Mouse (Mus musculus) thymus, adult 2 months (tissue): ENCODE data around the gene Asb10.

Experiments used
- CTCF ChIP-seq: fragments of 200-500 bp; IDR thresholded peaks from 2 replicates; pipeline ENCODE4 v1.5.1; 2012; ENCODE audit warnings: mild to moderate bottlenecking, control low read depth, low read length, moderate library complexity, borderline replicate concordance; ENCODE audit not compliant: control insufficient read depth, poor library complexity, insufficient read depth; ENCODE audit errors: extremely low read depth
- POLR2A ChIP-seq: fragments of 200-500 bp; IDR thresholded peaks from 2 replicates; pipeline ENCODE4 v1.6.1; 2012; ENCODE audit warnings: mild to moderate bottlenecking, low read length, control low read depth, moderate library complexity; ENCODE audit not compliant: control insufficient read depth, poor library complexity, insufficient read depth; ENCODE audit errors: extremely low read depth

DNA sequence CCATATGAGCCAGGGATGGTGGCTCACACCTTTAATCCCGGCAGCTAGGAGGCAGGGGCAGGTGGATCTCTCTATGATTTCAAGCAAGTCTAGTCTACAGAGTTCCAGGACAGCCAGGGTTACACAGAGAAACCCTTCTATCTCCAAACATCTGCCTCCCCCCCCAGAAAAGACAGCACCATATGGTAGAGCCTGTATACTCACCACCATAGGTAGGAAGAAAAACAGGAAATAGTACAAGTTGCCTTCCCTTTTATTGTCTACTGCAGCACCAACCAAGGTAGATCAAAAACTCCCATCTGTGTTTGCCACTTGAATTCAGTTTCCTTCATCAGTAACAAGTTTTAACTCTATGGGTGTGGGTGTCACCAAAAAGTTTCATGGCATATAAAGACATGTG lies 35.2 kb upstream of the Asb10 start:
- TF ChIP-seq CTCF: no peak
- TF ChIP-seq POLR2A: no peak
